Mouse (Mus musculus) heart, embryonic 10.5 days (tissue): ENCODE data around the gene Glt6d1. TPM values are rescaled to one million over a fixed set of nuclear protein-coding genes. Genes with fewer than 3 reads are reported as not detected.

Experiments
- DNase-seq: peaks from one replicate; pipeline ENCODE4 v3.0.0-alpha.2; 2017; ENCODE audit warnings: low spot score
- H3K27ac ChIP-seq: fragments of 300-500 bp; sonication (generic); 2 replicates; pipeline ENCODE4 v1.5.1; 2016; ENCODE audit warnings: mild to moderate bottlenecking
- H3K27me3 ChIP-seq: fragments of 300-500 bp; sonication (generic); 2 replicates; pipeline ENCODE4 v1.6.1; 2016; ENCODE audit warnings: mild to moderate bottlenecking; ENCODE audit not compliant: poor library complexity, insufficient read depth, severe bottlenecking
- H3K36me3 ChIP-seq: fragments of 300-500 bp; sonication (generic); 2 replicates; pipeline ENCODE4 v1.6.1; 2016; ENCODE audit warnings: mild to moderate bottlenecking, moderate library complexity
- H3K4me1 ChIP-seq: fragments of 300-500 bp; sonication (generic); 2 replicates; pipeline ENCODE4 v1.6.1; 2016; ENCODE audit warnings: mild to moderate bottlenecking
- H3K4me3 ChIP-seq: fragments of 300-500 bp; sonication (generic); 2 replicates; pipeline ENCODE4 v1.5.1; 2016; ENCODE audit warnings: mild to moderate bottlenecking, moderate library complexity
- H3K9me3 ChIP-seq: fragments of 300-500 bp; sonication (generic); 2 replicates; pipeline ENCODE4 v1.6.1; 2016; ENCODE audit warnings: mild to moderate bottlenecking, moderate library complexity
- WGBS: fragments of 180-500 bp; shearing (Covaris S2); methylation state at CpG from one replicate; pipeline ENCODE4 v1.1.7; 2016; 5-methylcytosine and 5-hydroxymethylcytosine counted together
- polyA plus RNA-seq: library from polyadenylated mRNA; unstranded; fragments of >200 nt; fragmentation: Nextera tagmentation; extraction: Ambion mirVana; gene quantifications from 2 replicates; pipeline ENCODE4 v1.2.1, GENCODE M21; 2016

Glt6d1 gene
- polyA plus RNA-seq, 1 experiment from 2014 or later, result not detected

GRCm38 (mm10) chr2:25842758-25843157 is 27.1 kb upstream of the Glt6d1 start:
- WGBS, result 86% methylated on average over 1 of the region's 1 CpGs
- no peak overlapping the region for H3K27ac ChIP-seq

GRCm38 (mm10) chr2:25842161-25842560 is 26.5 kb upstream of the Glt6d1 start:
- H3K36me3 ChIP-seq, result no peaks in the 10 kb centered on the region
- no peak for DNase-seq
- H3K27ac ChIP-seq, result no peak overlapping the region
- no peak overlapping the region for H3K4me3 ChIP-seq
- no peaks in the 10 kb centered on the region for H3K9me3 ChIP-seq
- WGBS, result 71% methylated on average over 4 of the region's 4 CpGs
- H3K4me1 ChIP-seq, result no peaks in the 10 kb centered on the region
- H3K27me3 ChIP-seq, result peaks cover 25% of the 10 kb centered on the region; the same call in 1 of the 2 replicates

More at GRCm38 (mm10) chr2:25842758-25843157, 27.1 kb upstream of the Glt6d1 start:
- H3K4me1 ChIP-seq, result no peaks in the 10 kb centered on the region
- no peaks in the 10 kb centered on the region for H3K36me3 ChIP-seq
- no peaks in the 10 kb centered on the region for H3K9me3 ChIP-seq
- no peak for DNase-seq
- peaks cover 27% of the 10 kb centered on the region; the same call in 1 of the 2 replicates for H3K27me3 ChIP-seq
- no peak overlapping the region for H3K4me3 ChIP-seq

- H3K36me3 ChIP-seq, result no peaks in the 10 kb centered on the region
- H3K4me1 ChIP-seq, result no peaks in the 10 kb centered on the region
- peaks cover 18% of the 10 kb centered on the region; the same call in 1 of the 2 replicates for H3K27me3 ChIP-seq
- no peaks in the 10 kb centered on the region for H3K9me3 ChIP-seq
- WGBS, result 44% methylated on average over 5 of the region's 5 CpGs
- H3K27ac ChIP-seq, result no peak overlapping the region
- DNase-seq, result no peak
- no peak overlapping the region for H3K4me3 ChIP-seq
Observed at GRCm38 (mm10) chr2:25836291-25836690, 20.6 kb upstream of the Glt6d1 start.

- no peaks in the 10 kb centered on the region for H3K9me3 ChIP-seq
- no peaks in the 10 kb centered on the region for H3K4me1 ChIP-seq
- no peak for DNase-seq
- WGBS, result 77% methylated on average over 3 of the region's 3 CpGs
- peaks cover 4% of the 10 kb centered on the region; the same call in 1 of the 2 replicates for H3K27me3 ChIP-seq
- H3K27ac ChIP-seq, result no peak overlapping the region
- no peaks in the 10 kb centered on the region for H3K36me3 ChIP-seq
- no peak overlapping the region for H3K4me3 ChIP-seq
Observed at GRCm38 (mm10) chr2:25830786-25831185, 15.1 kb upstream of the Glt6d1 start.

- H3K27me3 ChIP-seq, result no peaks in the 10 kb centered on the region; the same call in 1 of the 2 replicates
- H3K4me1 ChIP-seq, result no peaks in the 10 kb centered on the region
- H3K27ac ChIP-seq, result no peak overlapping the region
- H3K9me3 ChIP-seq, result no peaks in the 10 kb centered on the region
- H3K4me3 ChIP-seq, result no peak overlapping the region
- 71% methylated on average over 8 of the region's 8 CpGs for WGBS
- H3K36me3 ChIP-seq, result no peaks in the 10 kb centered on the region
- DNase-seq, result no peak
Observed at GRCm38 (mm10) chr2:25828344-25828947, 12.8 kb upstream of the Glt6d1 start.

- Histone ChIP-seq H3K9me3 (no peaks in the 10 kb centered on the region), H3K27ac (no peak overlapping the region), H3K36me3 (no peaks in the 10 kb centered on the region), H3K27me3 (no peaks in the 10 kb centered on the region), H3K4me3 (no peak overlapping the region), H3K4me1 (no peaks in the 10 kb centered on the region)
- 78% methylated on average over 3 of the region's 3 CpGs for WGBS
- DNase-seq, result no peak
Observed at GRCm38 (mm10) chr2:25824751-25825150, 9.1 kb upstream of the Glt6d1 start.

GRCm38 (mm10) chr2:25822806-25823205 is 7.2 kb upstream of the Glt6d1 start, which contains the start of gene Lcn9:
TSS of gene Lcn9 (plus strand) at chr2:25823153.
- no peak for DNase-seq
- H3K4me1 ChIP-seq, result no peaks in the 10 kb centered on the region
- no peak within 1 kb of the TSS for H3K4me3 ChIP-seq
- 72% methylated on average over 1 of the region's 1 CpGs for WGBS
- no peaks in the 10 kb centered on the region for H3K36me3 ChIP-seq
- no peaks in the 10 kb centered on the region for H3K9me3 ChIP-seq
- no peak within 1 kb of the TSS for H3K27ac ChIP-seq
- no peaks in the 10 kb centered on the region for H3K27me3 ChIP-seq

- 70% methylated on average over 5 of the region's 5 CpGs for WGBS
- H3K27ac ChIP-seq, result no peak overlapping the region
Observed at GRCm38 (mm10) chr2:25813364-25813763, 2.3 kb downstream of the Glt6d1 start.

GRCm38 (mm10) chr2:25811711-25812110 is 3.9 kb downstream of the Glt6d1 start:
- H3K27me3 ChIP-seq, result peaks cover 6% of the 10 kb centered on the region; the same call in 1 of the 2 replicates
- H3K27ac ChIP-seq, result no peak overlapping the region
- no peak overlapping the region for H3K4me3 ChIP-seq
- no peaks in the 10 kb centered on the region for H3K4me1 ChIP-seq
- 63% methylated on average over 2 of the region's 2 CpGs for WGBS
- no peak for DNase-seq
- no peaks in the 10 kb centered on the region for H3K36me3 ChIP-seq
- no peaks in the 10 kb centered on the region for H3K9me3 ChIP-seq

More at GRCm38 (mm10) chr2:25813364-25813763, 2.3 kb downstream of the Glt6d1 start:
- Histone ChIP-seq H3K4me1 (no peaks in the 10 kb centered on the region), H3K4me3 (no peak overlapping the region), H3K9me3 (no peaks in the 10 kb centered on the region), H3K27me3 (peaks cover 6% of the 10 kb centered on the region; the same call in 1 of the 2 replicates), H3K36me3 (no peaks in the 10 kb centered on the region)
- no peak for DNase-seq

GRCm38 (mm10) chr2:25798065-25798464 is 17.6 kb downstream of the Glt6d1 start:
- no peaks in the 10 kb centered on the region for H3K36me3 ChIP-seq
- H3K4me1 ChIP-seq, result no peaks in the 10 kb centered on the region
- no peaks in the 10 kb centered on the region for H3K27me3 ChIP-seq
- H3K9me3 ChIP-seq, result no peaks in the 10 kb centered on the region
- no peak overlapping the region for H3K27ac ChIP-seq
- 53% methylated on average over 5 of the region's 5 CpGs for WGBS
- H3K4me3 ChIP-seq, result no peak overlapping the region
- no peak for DNase-seq

- H3K36me3 ChIP-seq, result no peaks in the 10 kb centered on the region
- no peaks in the 10 kb centered on the region for H3K27me3 ChIP-seq
- H3K4me3 ChIP-seq, result no peak overlapping the region
- H3K4me1 ChIP-seq, result no peaks in the 10 kb centered on the region
- DNase-seq, result no peak
- 13% methylated on average over 2 of the region's 2 CpGs for WGBS
- no peak overlapping the region for H3K27ac ChIP-seq
- H3K9me3 ChIP-seq, result no peaks in the 10 kb centered on the region
Observed at GRCm38 (mm10) chr2:25797635-25798034, 18.0 kb downstream of the Glt6d1 start.

GRCm38 (mm10) chr2:25789092-25789491 is 26.6 kb downstream of the Glt6d1 start:
- H3K27ac ChIP-seq, result no peak overlapping the region
- no peaks in the 10 kb centered on the region; the same call in 1 of the 2 replicates for H3K27me3 ChIP-seq
- 78% methylated on average over 3 of the region's 3 CpGs for WGBS
- peaks cover 13% of the 10 kb centered on the region; the same call in 1 of the 2 replicates for H3K4me1 ChIP-seq
- no peaks in the 10 kb centered on the region for H3K36me3 ChIP-seq
- no peak overlapping the region for H3K4me3 ChIP-seq
- H3K9me3 ChIP-seq, result no peaks in the 10 kb centered on the region
- no peak for DNase-seq

- Histone ChIP-seq H3K27me3 (no peaks in the 10 kb centered on the region; the same call in 1 of the 2 replicates), H3K9me3 (no peaks in the 10 kb centered on the region), H3K4me3 (no peak overlapping the region), H3K36me3 (no peaks in the 10 kb centered on the region), H3K27ac (no peak overlapping the region), H3K4me1 (peaks cover 13% of the 10 kb centered on the region; the same call in 1 of the 2 replicates)
- WGBS, result 70% methylated on average over 5 of the region's 5 CpGs
- DNase-seq, result no peak
Observed at GRCm38 (mm10) chr2:25785573-25786322, 29.9 kb downstream of the Glt6d1 start.
